In the genomic region with DNA sequence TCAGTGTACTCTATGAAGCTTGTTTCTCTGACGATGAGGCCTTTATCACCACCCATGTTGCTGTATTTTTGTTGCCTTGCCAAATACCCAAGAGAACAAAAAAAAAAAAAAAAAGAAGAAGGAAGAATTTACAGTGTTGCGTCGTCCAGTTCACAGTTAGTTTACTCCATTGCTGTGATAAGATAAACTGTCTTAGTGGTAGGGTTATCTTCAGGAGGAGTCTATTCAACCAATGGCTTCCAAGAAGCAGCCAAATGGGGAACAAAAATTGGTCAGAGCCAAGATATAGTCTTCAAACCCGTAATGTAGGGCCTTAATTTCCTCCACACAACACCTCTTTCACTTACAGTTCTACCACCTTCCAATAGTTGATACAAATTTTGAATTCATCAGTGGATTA, we compare ENCODE assay signal across 27 mouse cellular contexts.
"Had no signal": no experiment of that assay in that cellular context is flagged by ENCODE, and none has a peak within 500 bp of the region (broad histone marks: within the 10 kb centered on the region; RNA-seq: fewer than 3 reads in every experiment).

No protein-coding gene starts in this region.

- H3K4me1 ChIP-seq: embryonic facial prominence, embryonic 10.5 days; embryonic facial prominence, embryonic 12.5 days; embryonic facial prominence, embryonic 13.5 days; embryonic facial prominence, embryonic 15.5 days; forebrain, embryonic 10.5 days; forebrain, embryonic 12.5 days; forebrain, embryonic 13.5 days; forebrain, embryonic 15.5 days had no signal

- H3K9me3 ChIP-seq: embryonic facial prominence, embryonic 10.5 days; embryonic facial prominence, embryonic 12.5 days; embryonic facial prominence, embryonic 13.5 days; embryonic facial prominence, embryonic 15.5 days; forebrain, embryonic 10.5 days; forebrain, embryonic 12.5 days; forebrain, embryonic 13.5 days; forebrain, embryonic 15.5 days had no signal

- ATAC-seq: forebrain, embryonic 13.5 days; forebrain, embryonic 14.5 days; forebrain, embryonic 15.5 days; forebrain, embryonic 16.5 days; forebrain, postnatal 0 days had no signal

- H3K36me3 ChIP-seq: embryonic facial prominence, embryonic 10.5 days; embryonic facial prominence, embryonic 12.5 days; embryonic facial prominence, embryonic 13.5 days; embryonic facial prominence, embryonic 15.5 days; forebrain, embryonic 10.5 days; forebrain, embryonic 12.5 days; forebrain, embryonic 15.5 days had no signal

- H3K4me3 ChIP-seq: embryonic facial prominence, embryonic 10.5 days; embryonic facial prominence, embryonic 12.5 days; embryonic facial prominence, embryonic 13.5 days; embryonic facial prominence, embryonic 15.5 days; erythroblast, embryonic 14.5 days; forebrain, embryonic 10.5 days; forebrain, embryonic 12.5 days; forebrain, embryonic 13.5 days; forebrain, embryonic 15.5 days; gastrocnemius, adult 2 months; heart, adult 2 months had no signal

- DNase-seq: cerebellum, adult 9-10 months; cerebellum, adult 9-11 months; cerebellum, postnatal 10 days; cerebellum, postnatal 14 days; cerebellum, postnatal 25 days; cerebellum, postnatal 36 days; embryo, embryonic 11 days; forebrain, postnatal 0 days; gastrocnemius, adult 2 months; gastrocnemius, postnatal 10 days; gastrocnemius, postnatal 14 days; gastrocnemius, postnatal 25 days; gastrocnemius, postnatal 36 days; heart, adult 11 months; heart, adult 18-20 months; heart, adult 2 months had no signal

- H3K27ac ChIP-seq: embryonic facial prominence, embryonic 10.5 days; embryonic facial prominence, embryonic 12.5 days; embryonic facial prominence, embryonic 13.5 days; embryonic facial prominence, embryonic 15.5 days; forebrain, embryonic 10.5 days; forebrain, embryonic 12.5 days; forebrain, embryonic 13.5 days; forebrain, embryonic 15.5 days; gastrocnemius, adult 2 months; heart, adult 2 months had no signal

- H3K27me3 ChIP-seq: embryonic facial prominence, embryonic 12.5 days; embryonic facial prominence, embryonic 13.5 days; embryonic facial prominence, embryonic 15.5 days; forebrain, embryonic 12.5 days; forebrain, embryonic 13.5 days; forebrain, embryonic 15.5 days had no signal

- H3K9ac ChIP-seq: embryonic facial prominence, embryonic 12.5 days; embryonic facial prominence, embryonic 13.5 days; embryonic facial prominence, embryonic 15.5 days; forebrain, embryonic 12.5 days; forebrain, embryonic 13.5 days; forebrain, embryonic 15.5 days; forebrain, postnatal 0 days had no signal

- H3K4me2 ChIP-seq: embryonic facial prominence, embryonic 12.5 days; embryonic facial prominence, embryonic 13.5 days; embryonic facial prominence, embryonic 15.5 days; forebrain, embryonic 12.5 days; forebrain, embryonic 13.5 days; forebrain, embryonic 15.5 days had no signal
